Mouse (Mus musculus) forebrain, embryonic 12.5 days (tissue): ENCODE measurements around the gene Cdk5rap2. TPM values are rescaled to one million over a fixed set of nuclear protein-coding genes. Genes with fewer than 3 reads are reported as not detected.
A peak's percentile ranks its signal among the peaks of the same experiment; 100 is the strongest.

Experiments used
- ATAC-seq: fragments of 200-750 bp; cut with Nextera tagmentation; 2 replicates; pipeline ENCODE4 v1.8.0; 2017; ENCODE audit warnings: moderate TSS enrichment; ENCODE audit not compliant: low FRiP score
- H3K27ac ChIP-seq: fragments of 300-500 bp; sonication (generic); 2 replicates; pipeline ENCODE4 v1.5.1; 2016; ENCODE audit warnings: mild to moderate bottlenecking
- H3K27me3 ChIP-seq: fragments of 300-500 bp; sonication (generic); 2 replicates; pipeline ENCODE4 v1.6.1; 2016; ENCODE audit warnings: mild to moderate bottlenecking
- H3K36me3 ChIP-seq: fragments of 300-500 bp; sonication (generic); replicated peaks from 2 replicates; pipeline ENCODE4 v1.6.1; 2016; ENCODE audit warnings: mild to moderate bottlenecking
- H3K4me1 ChIP-seq: fragments of 300-500 bp; sonication (generic); 2 replicates; pipeline ENCODE4 v1.6.1; 2016
- H3K4me2 ChIP-seq: fragments of 300-500 bp; sonication (generic); 2 replicates; pipeline ENCODE4 v1.6.1; 2016; ENCODE audit warnings: mild to moderate bottlenecking, moderate library complexity
- H3K4me3 ChIP-seq: fragments of 300-500 bp; sonication (generic); replicated peaks from 2 replicates; pipeline ENCODE4 v1.5.1; 2016; ENCODE audit warnings: mild to moderate bottlenecking
- H3K9ac ChIP-seq: fragments of 300-500 bp; sonication (generic); 2 replicates; pipeline ENCODE4 v1.6.1; 2016; ENCODE audit warnings: mild to moderate bottlenecking
- H3K9me3 ChIP-seq: fragments of 300-500 bp; sonication (generic); 2 replicates; pipeline ENCODE4 v1.6.1; 2016
- WGBS: fragments of 180-500 bp; shearing (Covaris S2); methylation state at CpG from one replicate; pipeline ENCODE4 v1.1.7; 2016; 5-methylcytosine and 5-hydroxymethylcytosine counted together
- polyA plus RNA-seq: library from polyadenylated mRNA; unstranded; fragments of >200 nt; fragmentation: Nextera tagmentation; extraction: Ambion mirVana; gene quantifications from 2 replicates; pipeline ENCODE4 v1.2.1, GENCODE M21; 2016

Cdk5rap2 gene
- polyA plus RNA-seq, 1 experiment from 2014 or later: 29.2 TPM

DNA sequence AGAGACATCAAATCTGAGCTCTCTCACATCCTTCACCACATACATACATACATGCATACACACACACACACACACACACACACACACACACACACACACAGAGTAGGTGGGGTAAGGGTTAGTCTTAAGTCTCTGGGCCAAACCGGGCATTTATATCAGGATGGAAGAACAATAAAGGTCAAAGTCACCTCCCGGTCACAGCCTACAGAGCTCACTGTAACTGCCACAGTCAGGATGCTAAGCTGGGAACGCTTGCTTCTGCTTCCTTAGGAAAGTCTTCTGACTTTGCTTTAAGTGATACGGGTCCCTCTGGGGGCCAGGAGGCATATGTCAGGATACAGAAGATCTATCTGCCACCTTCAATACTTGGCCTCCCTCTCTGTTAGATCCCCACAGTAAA lies 75.2 kb downstream of the Cdk5rap2 start:
- no peak overlapping the region for H3K27ac ChIP-seq
- peaks cover 16% of the 10 kb centered on the region for H3K36me3 ChIP-seq
- H3K4me1 ChIP-seq: peaks cover 16% of the 10 kb centered on the region
- no peak overlapping the region for H3K4me2 ChIP-seq
- H3K9ac ChIP-seq: no peak overlapping the region
- WGBS: 79% methylated on average over 4 of the region's 4 CpGs
- H3K4me3 ChIP-seq: no peak overlapping the region
- H3K9me3 ChIP-seq: no peaks in the 10 kb centered on the region
- no peaks in the 10 kb centered on the region for H3K27me3 ChIP-seq
- ATAC-seq: no peak

DNA sequence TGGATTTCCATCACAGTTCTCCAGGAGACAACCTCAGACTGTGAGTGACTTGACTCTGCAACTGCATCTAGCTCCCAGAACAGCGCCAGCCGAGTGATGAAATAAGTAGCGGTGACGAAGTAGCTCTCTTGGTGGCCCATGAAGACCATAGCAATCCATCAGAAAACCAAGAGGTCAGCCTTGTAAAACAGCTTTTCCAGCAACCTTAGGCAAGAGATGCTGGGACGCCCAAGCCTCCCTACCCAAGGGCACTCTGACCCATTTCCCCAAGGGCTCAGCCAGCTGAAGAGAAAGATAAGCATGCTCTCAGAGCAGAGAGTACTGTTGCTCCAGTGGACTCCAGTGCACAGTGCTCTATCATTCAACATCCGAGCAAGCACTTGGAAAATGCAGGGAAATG lies 77.3 kb downstream of the Cdk5rap2 start:
- peaks cover 16% of the 10 kb centered on the region for H3K4me1 ChIP-seq
- peaks cover 9% of the 10 kb centered on the region for H3K36me3 ChIP-seq
- no peak overlapping the region for H3K27ac ChIP-seq
- H3K27me3 ChIP-seq: no peaks in the 10 kb centered on the region
- no peak overlapping the region for H3K9ac ChIP-seq
- no peak overlapping the region for H3K4me3 ChIP-seq
- WGBS: 95% methylated on average over 6 of the region's 6 CpGs
- no peak overlapping the region for H3K4me2 ChIP-seq
- ATAC-seq: no peak
- H3K9me3 ChIP-seq: no peaks in the 10 kb centered on the region

DNA sequence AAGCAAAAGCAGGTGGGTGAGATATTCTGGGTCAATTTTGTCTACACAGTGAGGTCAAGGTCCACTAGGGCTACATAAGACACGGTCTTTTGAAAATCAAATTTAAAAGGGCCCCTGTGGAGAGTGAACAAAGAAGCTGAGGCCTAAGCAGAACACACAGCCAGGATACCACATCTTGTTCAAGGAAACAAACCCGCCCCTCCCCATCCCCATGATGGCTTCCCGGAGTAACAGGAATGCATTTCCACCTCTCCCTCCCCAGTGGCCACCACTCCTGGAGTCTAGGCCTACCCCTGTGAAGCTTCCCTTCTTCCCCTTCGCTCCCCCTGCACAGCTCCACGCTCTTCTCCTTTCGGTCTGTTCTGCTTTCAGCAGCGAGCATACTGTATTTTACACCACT lies 77.7 kb downstream of the Cdk5rap2 start:
- H3K4me3 ChIP-seq: no peak overlapping the region
- H3K27ac ChIP-seq: no peak overlapping the region
- ATAC-seq: no peak
- H3K9ac ChIP-seq: no peak overlapping the region
- peaks cover 16% of the 10 kb centered on the region for H3K4me1 ChIP-seq
- H3K27me3 ChIP-seq: no peaks in the 10 kb centered on the region
- peaks cover 9% of the 10 kb centered on the region for H3K36me3 ChIP-seq
- no peaks in the 10 kb centered on the region for H3K9me3 ChIP-seq
- H3K4me2 ChIP-seq: no peak overlapping the region
- 73% methylated on average over 7 of the region's 7 CpGs for WGBS

DNA sequence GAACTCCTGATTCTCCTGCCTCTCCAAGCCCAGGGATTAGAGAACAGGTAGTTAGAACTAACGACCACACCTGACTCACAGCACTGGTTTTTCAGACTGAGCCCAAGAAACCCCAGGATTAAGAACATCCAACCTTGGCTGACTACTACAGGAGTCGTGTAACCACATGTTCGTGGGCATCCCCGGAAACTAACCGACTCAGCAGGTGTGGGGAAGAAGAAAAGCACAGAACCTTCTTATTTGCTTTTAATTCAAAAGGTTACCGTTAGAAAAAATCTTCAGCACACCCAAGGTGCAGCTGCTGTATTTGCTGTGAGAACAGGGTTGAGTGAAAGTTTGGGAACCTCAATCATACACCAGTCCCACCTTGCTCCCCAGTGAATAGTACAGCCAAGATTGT lies 79.1 kb downstream of the Cdk5rap2 start:
- no peak overlapping the region for H3K4me3 ChIP-seq
- H3K36me3 ChIP-seq: peaks cover 9% of the 10 kb centered on the region
- H3K27me3 ChIP-seq: no peaks in the 10 kb centered on the region
- no peak for ATAC-seq
- H3K27ac ChIP-seq: no peak overlapping the region
- no peaks in the 10 kb centered on the region for H3K9me3 ChIP-seq
- H3K9ac ChIP-seq: no peak overlapping the region
- WGBS: 92% methylated on average over 6 of the region's 6 CpGs
- H3K4me1 ChIP-seq: peaks cover 16% of the 10 kb centered on the region
- H3K4me2 ChIP-seq: no peak overlapping the region

DNA sequence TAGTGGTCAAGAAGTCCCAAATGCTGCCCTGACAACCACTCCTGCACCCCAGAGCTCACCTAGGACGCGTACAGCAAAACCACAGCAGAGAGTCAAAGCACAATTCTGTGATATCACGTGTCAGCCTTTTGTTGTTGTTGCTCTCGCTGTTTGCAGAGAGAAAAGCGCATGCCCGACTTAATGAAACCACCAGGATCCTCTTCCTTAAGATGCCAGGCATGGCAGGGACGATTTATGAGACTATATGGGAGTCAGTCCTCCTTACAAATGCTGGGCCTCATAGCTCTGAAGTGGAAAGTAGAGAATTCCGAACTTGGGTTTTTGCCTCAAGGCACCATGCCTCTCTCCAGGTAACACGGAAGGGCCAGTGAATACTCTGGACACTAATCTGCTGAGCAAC lies 82.2 kb downstream of the Cdk5rap2 start:
- H3K4me3 ChIP-seq: no peak overlapping the region
- H3K4me1 ChIP-seq: peaks cover 5% of the 10 kb centered on the region
- no peaks in the 10 kb centered on the region for H3K9me3 ChIP-seq
- H3K36me3 ChIP-seq: peaks cover 10% of the 10 kb centered on the region
- H3K27me3 ChIP-seq: no peaks in the 10 kb centered on the region
- no peak overlapping the region for H3K27ac ChIP-seq
- 90% methylated on average over 9 of the region's 9 CpGs for WGBS
- H3K4me2 ChIP-seq: no peak overlapping the region
- H3K9ac ChIP-seq: no peak overlapping the region
- no peak for ATAC-seq

DNA sequence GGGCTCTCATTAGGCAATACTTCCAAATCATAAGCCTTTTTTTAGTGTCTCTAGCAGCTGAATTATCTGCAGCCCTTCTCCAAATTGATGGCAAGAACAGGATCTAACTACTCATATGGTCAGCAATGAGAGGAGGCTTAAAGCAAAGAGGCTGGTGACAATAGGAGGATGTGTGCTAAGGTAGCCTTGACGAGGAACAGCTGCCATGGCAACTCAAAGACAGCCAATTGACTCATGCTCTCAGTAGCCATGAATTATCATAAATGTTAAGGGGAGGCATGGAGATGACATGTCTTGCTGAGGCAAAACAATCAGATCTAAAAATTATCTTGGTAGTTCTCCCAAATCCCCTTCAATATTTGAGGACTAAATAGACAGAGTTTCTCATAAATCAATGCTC lies 82.8 kb downstream of the Cdk5rap2 start:
- Histone ChIP-seq H3K4me2 (no peak overlapping the region), H3K27me3 (no peaks in the 10 kb centered on the region), H3K4me1 (no peaks in the 10 kb centered on the region), H3K9ac (no peak overlapping the region), H3K4me3 (no peak overlapping the region), H3K9me3 (no peaks in the 10 kb centered on the region), H3K27ac (no peak overlapping the region), H3K36me3 (peaks cover 7% of the 10 kb centered on the region)
- WGBS: 74% methylated on average over 1 of the region's 1 CpGs
- no peak for ATAC-seq

DNA sequence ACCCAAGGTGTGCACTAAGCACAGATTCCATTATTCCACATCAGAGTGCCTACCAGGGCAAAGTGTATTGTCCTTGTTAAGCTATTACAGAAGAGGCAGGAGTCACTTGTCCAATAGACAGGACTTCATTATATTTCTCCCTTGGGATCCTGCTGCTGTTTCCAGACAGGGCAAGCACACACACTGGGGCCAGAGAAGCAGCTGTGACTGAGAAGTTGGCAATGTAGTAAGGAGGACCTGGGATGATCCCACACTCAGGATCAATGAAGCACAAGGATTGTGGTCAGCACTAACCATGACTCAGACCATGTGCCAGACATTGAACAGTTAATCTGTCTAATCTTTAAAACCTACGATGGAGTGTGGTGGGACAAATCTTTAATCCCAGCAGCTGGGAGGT lies 88.7 kb downstream of the Cdk5rap2 start:
- no peak for ATAC-seq
- Histone ChIP-seq H3K4me2 (no peak overlapping the region), H3K4me1 (no peaks in the 10 kb centered on the region), H3K27me3 (no peaks in the 10 kb centered on the region), H3K36me3 (peaks cover 12% of the 10 kb centered on the region), H3K9ac (no peak overlapping the region), H3K27ac (no peak overlapping the region), H3K4me3 (no peak overlapping the region), H3K9me3 (no peaks in the 10 kb centered on the region)
- 75% methylated on average over 1 of the region's 1 CpGs for WGBS

DNA sequence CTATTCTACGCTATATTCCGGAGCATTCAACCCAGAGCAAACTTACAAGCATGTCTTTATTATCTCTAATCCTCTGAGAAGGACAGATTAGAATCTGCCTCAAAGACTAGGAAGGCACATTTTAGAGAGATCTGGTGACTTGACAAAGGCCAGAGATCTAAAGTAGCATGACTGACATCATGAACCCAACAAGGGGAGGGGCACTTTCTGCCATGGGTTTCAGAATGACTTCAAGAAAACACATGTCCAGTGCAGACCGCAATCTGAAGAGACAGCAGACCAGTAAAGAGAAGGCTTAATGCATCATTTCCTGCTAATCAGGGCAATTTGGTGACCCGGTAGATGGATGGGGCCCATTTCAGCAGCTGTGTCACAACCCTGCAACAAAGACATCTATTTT lies 98.1 kb downstream of the Cdk5rap2 start:
- Histone ChIP-seq H3K27me3 (no peaks in the 10 kb centered on the region), H3K9me3 (no peaks in the 10 kb centered on the region), H3K4me1 (no peaks in the 10 kb centered on the region), H3K27ac (no peak overlapping the region), H3K9ac (no peak overlapping the region), H3K36me3 (peaks cover 35% of the 10 kb centered on the region), H3K4me2 (no peak overlapping the region), H3K4me3 (no peak overlapping the region)
- 94% methylated on average over 4 of the region's 4 CpGs for WGBS
- no peak for ATAC-seq

DNA sequence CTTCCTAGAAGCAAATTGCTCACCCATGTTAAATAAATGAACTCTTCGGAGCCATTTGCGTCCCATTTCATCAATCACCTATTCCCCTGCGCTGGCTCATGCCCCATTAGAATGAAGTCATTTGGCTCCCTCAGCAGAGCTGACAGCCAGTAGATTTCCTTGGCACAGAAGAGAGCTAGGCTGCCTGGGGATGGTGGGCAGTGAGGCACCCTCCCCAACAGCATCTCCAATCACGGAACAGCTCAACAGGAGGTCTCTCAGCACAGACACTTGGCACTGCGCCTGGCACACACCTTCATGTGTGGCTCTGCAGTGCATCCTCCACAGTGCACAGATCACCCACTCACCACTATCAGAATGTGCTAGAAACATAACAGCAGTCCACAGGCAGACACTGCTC lies 98.7 kb downstream of the Cdk5rap2 start:
- ATAC-seq: no peak
- Histone ChIP-seq H3K27ac (no peak overlapping the region), H3K36me3 (peaks cover 29% of the 10 kb centered on the region)

DNA sequence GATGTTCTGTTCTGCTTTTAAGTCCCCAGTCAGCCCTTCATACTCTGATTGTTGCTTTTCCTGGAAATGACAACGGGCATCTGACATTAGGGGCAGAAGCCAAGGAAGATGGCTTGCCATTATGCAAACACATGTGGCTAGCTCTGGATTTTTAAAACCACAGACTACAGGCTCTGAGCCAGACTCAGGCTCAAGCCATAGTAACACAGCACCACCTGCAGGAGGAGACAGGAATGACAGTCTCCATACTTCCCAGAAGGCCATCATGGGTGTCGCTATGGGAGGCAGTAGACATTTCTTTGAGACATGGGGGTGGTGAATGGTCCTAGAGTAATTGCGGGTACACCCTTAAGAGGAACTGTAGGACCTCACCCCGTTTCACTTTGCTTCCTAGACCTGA lies 103.0 kb downstream of the Cdk5rap2 start:
- Histone ChIP-seq H3K4me3 (no peak overlapping the region), H3K9ac (no peak overlapping the region), H3K9me3 (no peaks in the 10 kb centered on the region), H3K36me3 (peaks cover 14% of the 10 kb centered on the region), H3K27ac (no peak overlapping the region), H3K4me1 (no peaks in the 10 kb centered on the region), H3K4me2 (no peak overlapping the region), H3K27me3 (no peaks in the 10 kb centered on the region)
- WGBS: 80% methylated on average over 4 of the region's 4 CpGs
- peak; percentile 59; the same call in 1 of the 2 replicates for ATAC-seq

More for the DNA sequence above, 98.7 kb downstream of the Cdk5rap2 start:
- Histone ChIP-seq H3K9ac (no peak overlapping the region), H3K9me3 (no peaks in the 10 kb centered on the region), H3K4me3 (no peak overlapping the region), H3K27me3 (no peaks in the 10 kb centered on the region), H3K4me1 (no peaks in the 10 kb centered on the region), H3K4me2 (no peak overlapping the region)
- 83% methylated on average over 5 of the region's 5 CpGs for WGBS

DNA sequence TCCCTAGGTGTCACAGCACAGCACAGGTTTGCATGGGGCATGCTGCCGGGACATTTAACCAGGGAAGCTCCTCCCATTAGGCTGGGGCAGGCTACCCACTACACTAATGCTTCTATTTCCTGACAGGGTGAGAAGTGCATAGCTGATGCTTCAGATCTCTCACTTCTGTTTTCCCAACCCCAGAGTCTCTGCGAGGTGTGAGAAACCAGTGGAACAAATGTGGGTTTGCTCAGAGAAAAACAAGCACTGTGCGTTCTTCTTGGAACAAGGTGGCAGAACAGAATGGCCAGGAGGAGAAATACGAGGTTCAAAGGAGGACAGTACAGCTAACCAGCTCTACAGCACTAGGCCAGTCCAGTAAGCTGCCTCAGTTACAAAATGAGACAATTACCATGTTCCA lies 106.4 kb downstream of the Cdk5rap2 start:
- H3K36me3 ChIP-seq: peaks cover 32% of the 10 kb centered on the region
- H3K9ac ChIP-seq: no peak overlapping the region
- no peak for ATAC-seq
- H3K27ac ChIP-seq: no peak overlapping the region
- H3K4me1 ChIP-seq: no peaks in the 10 kb centered on the region
- 92% methylated on average over 4 of the region's 4 CpGs for WGBS
- H3K9me3 ChIP-seq: no peaks in the 10 kb centered on the region
- H3K4me2 ChIP-seq: no peak overlapping the region
- no peak overlapping the region for H3K4me3 ChIP-seq
- H3K27me3 ChIP-seq: no peaks in the 10 kb centered on the region

DNA sequence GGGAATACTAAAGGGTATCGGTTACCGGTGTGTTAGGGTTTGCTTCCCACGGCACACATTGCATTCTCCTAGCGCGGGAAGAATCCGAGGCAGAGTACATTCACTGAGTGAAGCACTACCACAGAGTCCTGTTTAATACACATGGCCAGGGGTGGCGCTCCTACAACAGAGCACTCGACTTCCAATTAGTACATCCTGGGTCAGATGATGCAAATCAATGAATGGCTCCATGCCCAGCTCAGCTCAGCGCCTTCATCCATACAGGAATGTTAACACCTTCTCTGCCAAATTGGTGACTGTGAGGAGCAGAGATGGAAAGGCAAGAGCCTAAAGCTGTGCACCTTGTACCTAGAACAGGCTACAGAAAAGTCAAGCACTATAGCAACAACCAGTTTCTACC lies 109.1 kb downstream of the Cdk5rap2 start:
- 79% methylated on average over 9 of the region's 9 CpGs for WGBS
- no peaks in the 10 kb centered on the region for H3K27me3 ChIP-seq
- no peak overlapping the region for H3K27ac ChIP-seq
- H3K4me2 ChIP-seq: no peak overlapping the region
- H3K9ac ChIP-seq: no peak overlapping the region
- H3K36me3 ChIP-seq: peaks cover 47% of the 10 kb centered on the region
- no peaks in the 10 kb centered on the region for H3K4me1 ChIP-seq
- H3K4me3 ChIP-seq: no peak overlapping the region
- peak; percentile 59; the same call in 1 of the 2 replicates for ATAC-seq
- no peaks in the 10 kb centered on the region for H3K9me3 ChIP-seq

DNA sequence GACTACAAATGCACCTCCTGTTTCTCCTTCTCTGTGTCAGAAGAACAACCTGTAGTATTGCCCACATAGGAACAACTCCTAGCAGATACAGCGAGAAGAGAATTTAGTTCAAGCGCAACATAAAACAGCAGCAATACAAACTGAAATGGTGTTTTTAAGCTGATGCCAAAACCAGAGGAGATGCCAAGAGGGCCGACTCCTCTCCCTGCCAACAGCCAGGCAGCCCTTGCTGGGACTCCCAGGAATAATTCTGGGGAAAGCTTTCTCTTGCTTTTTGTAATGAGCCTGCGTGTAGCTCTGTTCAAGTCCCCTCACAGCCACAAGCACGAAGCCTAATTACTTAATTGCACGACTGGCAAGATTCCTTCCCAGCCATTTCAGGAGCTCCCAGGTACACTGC lies 120.9 kb downstream of the Cdk5rap2 start:
- peaks cover 30% of the 10 kb centered on the region for H3K36me3 ChIP-seq
- WGBS: 91% methylated on average over 6 of the region's 6 CpGs
- H3K4me1 ChIP-seq: no peaks in the 10 kb centered on the region
- H3K4me2 ChIP-seq: no peak overlapping the region
- H3K27ac ChIP-seq: no peak overlapping the region
- H3K9me3 ChIP-seq: no peaks in the 10 kb centered on the region
- H3K9ac ChIP-seq: no peak overlapping the region
- ATAC-seq: no peak
- no peak overlapping the region for H3K4me3 ChIP-seq
- no peaks in the 10 kb centered on the region for H3K27me3 ChIP-seq

DNA sequence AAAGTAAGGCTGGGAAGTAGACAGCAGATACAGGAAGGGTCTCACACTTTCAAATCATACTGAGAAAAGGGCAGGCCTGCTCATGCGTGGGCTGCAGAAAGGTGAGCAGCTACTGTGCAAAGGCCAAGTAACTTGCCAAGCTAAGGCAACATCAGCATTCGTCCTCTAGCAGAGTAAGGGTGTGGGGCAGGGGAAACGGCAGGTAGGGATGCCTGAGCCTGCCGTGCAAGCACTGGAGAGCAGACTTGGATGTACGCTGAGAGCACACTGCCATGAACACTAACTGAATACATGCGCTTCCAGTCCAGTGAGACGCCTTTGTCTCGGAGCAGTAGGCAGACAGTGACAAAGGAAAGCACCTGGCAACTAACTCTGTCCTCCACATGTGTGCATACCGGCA lies 127.1 kb downstream of the Cdk5rap2 start:
- no peak overlapping the region for H3K27ac ChIP-seq
- H3K9ac ChIP-seq: no peak overlapping the region
- 93% methylated on average over 9 of the region's 9 CpGs for WGBS
- no peaks in the 10 kb centered on the region for H3K9me3 ChIP-seq
- no peak for ATAC-seq
- peaks cover 54% of the 10 kb centered on the region for H3K36me3 ChIP-seq
- H3K4me3 ChIP-seq: no peak overlapping the region
- no peak overlapping the region for H3K4me2 ChIP-seq
- H3K27me3 ChIP-seq: no peaks in the 10 kb centered on the region
- H3K4me1 ChIP-seq: no peaks in the 10 kb centered on the region
